Mouse (Mus musculus) thymus, postnatal 14 days (tissue): ENCODE data around the gene Cadm4.
"Not testable (repeated sequence)": the region's sequence is repeated elsewhere in the genome, so short reads cannot be mapped to it uniquely, and the experiment has no call there.

Source experiments
- DNase-seq: peaks from one replicate; pipeline ENCODE4 v3.0.0; 2021

Cadm4 gene

GRCm38 (mm10) chr7:24504868-24505267 is 23.0 kb downstream of the Cadm4 start:
- DNase-seq: no peak

GRCm38 (mm10) chr7:24505447-24506064 is 23.7 kb downstream of the Cadm4 start:
- DNase-seq: no peak

- DNase-seq: no peak
Observed at GRCm38 (mm10) chr7:24506065-24506459, 24.2 kb downstream of the Cadm4 start.

GRCm38 (mm10) chr7:24506476-24506837 is 24.6 kb downstream of the Cadm4 start:
- no peak for DNase-seq

GRCm38 (mm10) chr7:24506838-24507725 is 25.3 kb downstream of the Cadm4 start, which contains the start of gene Zfp428:
Zfp428 (plus strand) TSS chr7:24507006.
- DNase-seq: peak; percentile 71

GRCm38 (mm10) chr7:24507726-24508114 is 25.9 kb downstream of the Cadm4 start:
- DNase-seq: no peak

- DNase-seq: no peak
Observed at GRCm38 (mm10) chr7:24512355-24512754, 30.5 kb downstream of the Cadm4 start, which contains the start of gene AC161166.1. AC161166.1 (minus strand) TSS chr7:24512455.

- peak; percentile 31 for DNase-seq
Observed at GRCm38 (mm10) chr7:24516319-24516718, 34.5 kb downstream of the Cadm4 start.

GRCm38 (mm10) chr7:24517077-24517476 is 35.3 kb downstream of the Cadm4 start:
- no peak for DNase-seq

GRCm38 (mm10) chr7:24517654-24518053 is 35.8 kb downstream of the Cadm4 start:
- DNase-seq: no peak

GRCm38 (mm10) chr7:24519130-24519529 is 37.3 kb downstream of the Cadm4 start:
- DNase-seq: no peak

- not testable (repeated sequence) for DNase-seq
Observed at GRCm38 (mm10) chr7:24520054-24520453, 38.2 kb downstream of the Cadm4 start.

GRCm38 (mm10) chr7:24522805-24523204 is 41.0 kb downstream of the Cadm4 start:
- no peak for DNase-seq

GRCm38 (mm10) chr7:24523723-24524122 is 41.9 kb downstream of the Cadm4 start:
- DNase-seq: no peak

- DNase-seq: no peak
Observed at GRCm38 (mm10) chr7:24524978-24525377, 43.2 kb downstream of the Cadm4 start.

GRCm38 (mm10) chr7:24525686-24526420 is 44.0 kb downstream of the Cadm4 start:
- DNase-seq: no peak

- DNase-seq: no peak
Observed at GRCm38 (mm10) chr7:24528861-24529260, 47.0 kb downstream of the Cadm4 start.

- peak; percentile 22 for DNase-seq
Observed at GRCm38 (mm10) chr7:24529580-24529979, 47.8 kb downstream of the Cadm4 start.

- DNase-seq: peak; percentile 99
Observed at GRCm38 (mm10) chr7:24530062-24530931, 48.5 kb downstream of the Cadm4 start, which contains the start of gene Irgq. Irgq (plus strand) TSS chr7:24530689.

- peak; percentile 79 for DNase-seq
Observed at GRCm38 (mm10) chr7:24531211-24531971, 49.6 kb downstream of the Cadm4 start.

- no peak for DNase-seq
Observed at GRCm38 (mm10) chr7:24533031-24533571, 51.3 kb downstream of the Cadm4 start.
